Mouse (Mus musculus): ENCODE measurements around the gene Dgkh.

GRCm38 (mm10) chr14:78509791-78510190, 222.8 kb downstream of the Dgkh start:
- TF ChIP-seq CTCF (IDR thresholded peaks at IDR 0.05; ENCODE audit: extremely low read depth, insufficient read depth, insufficient read length, insufficient replicate concordance) (no peak), POLR2A (IDR thresholded peaks at IDR 0.05; ENCODE audit: low read depth, low read length) (no peak)

Data from spleen, adult 2 months (tissue).